Mouse (Mus musculus): ENCODE measurements around the gene Micu1. TPM values are rescaled to one million over a fixed set of nuclear protein-coding genes. Genes with fewer than 3 reads are reported as not detected.

Micu1 gene
- total RNA-seq, 2 experiments from 2014 or later: 121 to 128 TPM

DNA sequence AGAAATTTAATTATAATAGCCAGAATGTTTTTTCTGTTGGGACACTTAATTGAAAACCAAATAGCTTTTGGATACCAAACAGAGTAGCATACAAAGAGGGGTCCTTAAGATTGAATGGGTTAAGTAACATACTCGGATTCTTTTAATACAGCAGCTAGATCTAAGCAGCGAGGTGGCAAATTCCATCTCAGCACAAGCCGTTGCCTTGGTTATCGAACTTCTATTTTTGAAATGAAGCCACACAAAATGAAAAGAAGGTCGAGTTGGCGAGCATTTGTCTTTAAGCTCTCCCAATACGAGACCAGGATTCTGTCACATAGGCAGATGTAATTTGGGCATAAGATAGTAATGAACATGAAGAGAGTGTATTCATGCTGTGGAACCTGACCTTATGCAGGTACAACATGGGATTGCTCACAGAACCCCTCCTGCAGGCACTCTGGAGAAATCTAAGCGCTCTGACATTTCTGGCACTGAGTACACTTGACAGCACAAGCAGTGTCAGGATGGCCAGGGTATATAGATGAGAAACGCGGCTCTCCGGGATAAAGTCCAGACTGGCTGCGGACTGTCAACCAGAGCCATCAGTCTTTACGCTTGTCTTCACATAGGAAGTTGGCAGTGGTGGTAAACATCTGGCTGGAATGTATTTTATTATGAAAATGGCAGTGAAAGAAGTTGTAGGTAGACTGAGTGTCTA, 71.3 kb downstream of the Micu1 start:
- no peak for DNase-seq (ENCODE audit: low spot score in 2 of 2)

- DNase-seq (ENCODE audit: low spot score in 2 of 2): no peak
Measured at GRCm38 (mm10) chr10:59774141-59774534, 71.9 kb downstream of the Micu1 start.

DNA sequence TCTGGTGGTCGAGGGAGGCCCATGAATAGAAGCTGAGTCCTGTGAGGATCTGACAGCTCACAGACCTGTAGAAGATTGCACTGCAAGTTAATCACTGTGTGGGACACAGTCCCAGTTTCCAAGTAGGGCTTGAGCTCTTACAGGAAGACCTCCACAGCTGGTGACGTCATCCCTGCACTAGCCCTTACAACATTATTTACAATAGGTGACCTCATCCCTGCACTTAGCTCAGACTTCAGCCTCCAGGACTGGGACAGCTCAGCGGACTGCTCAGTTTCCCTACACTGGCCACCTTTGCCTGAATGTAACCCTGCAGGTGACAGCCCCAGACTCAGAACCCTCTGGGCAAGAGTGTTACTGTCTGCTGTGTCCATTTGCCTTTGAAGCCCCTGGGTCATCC, 75.0 kb downstream of the Micu1 start:
- no peak for DNase-seq (ENCODE audit: low spot score in 2 of 2)

GRCm38 (mm10) chr10:59778137-59778710, 75.9 kb downstream of the Micu1 start:
- DNase-seq (ENCODE audit: low spot score in 2 of 2): no peak

GRCm38 (mm10) chr10:59780698-59781097, 78.4 kb downstream of the Micu1 start:
- no peak for DNase-seq (ENCODE audit: low spot score in 2 of 2)

DNA sequence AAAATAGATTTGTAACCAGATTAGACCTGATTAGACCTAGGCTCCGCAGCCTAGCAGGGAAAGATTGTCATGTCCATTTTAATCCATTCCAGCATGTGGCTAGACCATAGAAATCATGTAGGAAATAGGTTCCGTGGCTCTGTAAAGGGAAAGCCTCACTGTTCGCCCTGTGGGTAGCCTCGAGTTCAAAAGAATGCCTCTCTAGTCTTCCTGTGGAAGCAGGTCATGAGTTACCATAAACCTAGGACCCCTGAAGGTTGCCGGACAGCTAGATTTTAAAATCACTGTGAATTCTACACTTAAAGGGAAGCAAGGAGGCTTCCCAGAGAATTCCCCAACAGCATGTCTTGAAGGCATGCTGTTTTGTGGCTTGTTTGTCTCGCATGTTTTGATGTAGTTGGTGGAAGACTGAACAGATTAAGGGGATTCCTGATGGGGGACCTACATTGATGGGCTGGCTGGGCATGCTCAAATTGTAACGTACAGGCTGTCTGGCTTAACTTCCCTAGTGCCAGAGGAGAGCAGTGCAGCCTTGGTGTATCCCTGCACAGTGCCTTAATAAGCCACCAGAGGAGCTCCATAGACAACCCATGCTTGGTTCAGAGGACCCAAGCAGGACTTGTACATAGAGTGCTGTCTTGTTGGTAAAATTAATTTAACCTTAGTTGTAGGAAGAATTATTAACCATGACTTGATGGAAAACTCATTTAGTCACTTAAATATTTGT, 79.1 kb downstream of the Micu1 start:
- DNase-seq (ENCODE audit: low spot score in 2 of 2): no peak

DNA sequence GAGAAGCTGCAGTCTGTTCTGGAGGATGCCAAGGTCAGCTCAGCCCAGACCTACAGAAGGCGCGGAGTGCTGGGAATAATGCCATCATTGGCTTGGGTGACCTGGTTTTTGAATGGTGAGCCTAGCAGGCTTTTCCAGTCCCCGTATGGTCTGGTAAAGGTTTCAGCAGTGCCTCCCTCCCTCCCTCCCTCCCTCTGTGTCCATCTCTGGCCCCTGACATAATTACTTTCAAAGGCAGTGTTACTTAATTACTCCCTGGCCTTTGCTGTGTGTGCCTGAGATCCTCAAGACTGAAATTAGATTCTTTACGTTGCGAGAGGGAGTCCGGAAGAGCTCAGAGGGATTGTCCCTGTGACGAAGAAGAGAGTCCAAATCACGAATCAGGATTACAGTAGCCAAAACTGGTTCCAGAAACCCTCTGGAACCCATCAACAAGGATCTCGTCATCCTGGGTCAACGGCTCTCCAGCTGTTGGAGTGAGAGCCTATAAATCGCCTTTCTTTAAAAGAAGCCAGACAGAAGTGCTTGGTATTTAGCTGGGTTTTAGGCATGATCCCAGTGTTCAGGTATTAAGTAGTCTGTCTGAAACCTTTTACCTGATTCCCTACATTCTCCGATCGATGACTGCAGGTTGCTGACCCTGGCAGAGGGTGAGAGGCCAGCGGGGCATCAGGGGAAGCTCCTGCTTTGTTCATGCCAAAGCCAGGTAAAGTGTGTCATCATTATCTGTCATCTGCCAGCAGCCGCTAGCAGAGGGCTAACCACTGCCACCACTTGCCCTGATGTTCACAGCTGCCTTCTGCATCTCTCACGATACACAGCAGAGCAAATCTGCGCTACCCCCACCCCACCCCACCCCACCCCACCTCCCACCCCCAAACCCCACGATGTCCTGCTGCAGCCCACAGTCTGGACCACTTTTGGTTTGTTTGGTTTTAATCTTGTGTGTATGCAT, 82.7 kb downstream of the Micu1 start:
- peak in 1 of 2 experiments; percentile 26 for DNase-seq (ENCODE audit: low spot score in 2 of 2)

- DNase-seq (ENCODE audit: low spot score in 2 of 2): peak in 1 of 2 experiments; percentile 20
Measured at GRCm38 (mm10) chr10:59786289-59786688, 84.0 kb downstream of the Micu1 start.

- no peak for DNase-seq (ENCODE audit: low spot score in 2 of 2)
Measured at GRCm38 (mm10) chr10:59787140-59787800, 85.0 kb downstream of the Micu1 start.

- no peak for DNase-seq (ENCODE audit: low spot score in 2 of 2)
Measured at GRCm38 (mm10) chr10:59787870-59788269, 85.6 kb downstream of the Micu1 start.

- no peak for DNase-seq (ENCODE audit: low spot score in 2 of 2)
Measured at GRCm38 (mm10) chr10:59790291-59790929, 88.1 kb downstream of the Micu1 start.

DNA sequence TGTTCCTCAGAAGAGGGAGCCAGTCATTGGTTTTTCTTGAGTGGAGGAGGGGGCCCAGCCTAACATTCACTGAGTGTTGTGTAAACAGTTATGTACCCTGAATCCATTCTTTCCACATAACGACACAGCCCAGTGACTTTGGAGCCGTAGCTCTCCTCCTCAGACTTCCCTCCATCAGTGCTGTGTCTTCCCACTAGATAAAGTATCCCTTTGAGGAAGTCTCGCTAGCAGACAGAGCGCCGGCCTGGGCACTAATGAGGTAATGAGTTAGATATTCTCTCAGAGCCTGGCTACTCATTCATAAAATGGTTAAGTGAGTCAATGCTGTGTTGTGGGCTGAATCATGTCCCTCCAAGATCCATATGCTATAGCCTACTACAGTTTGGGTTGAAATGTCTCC, 89.6 kb downstream of the Micu1 start:
- no peak for DNase-seq (ENCODE audit: low spot score in 2 of 2)

GRCm38 (mm10) chr10:59792575-59793176, 90.4 kb downstream of the Micu1 start:
- no peak for DNase-seq (ENCODE audit: low spot score in 2 of 2)

DNA sequence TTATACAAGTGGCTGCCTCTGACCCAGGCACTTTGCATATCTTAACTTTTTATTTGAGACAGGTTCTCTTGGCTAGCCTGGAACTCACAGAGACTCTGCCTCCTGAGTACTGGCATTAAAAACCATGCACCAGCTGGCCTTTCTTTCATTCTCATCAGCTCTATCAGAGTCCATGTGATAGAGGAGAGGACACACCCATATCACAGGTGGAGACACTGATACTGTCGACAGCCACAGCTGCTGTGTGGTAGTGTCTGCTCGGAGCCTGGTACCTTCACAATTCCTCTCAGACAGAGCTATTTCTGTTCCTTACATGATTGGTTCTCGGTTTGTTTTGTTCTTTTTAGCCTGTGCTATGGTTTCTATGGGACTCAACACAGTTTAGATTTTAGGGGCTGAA, 91.2 kb downstream of the Micu1 start:
- no peak for DNase-seq (ENCODE audit: low spot score in 2 of 2)

DNA sequence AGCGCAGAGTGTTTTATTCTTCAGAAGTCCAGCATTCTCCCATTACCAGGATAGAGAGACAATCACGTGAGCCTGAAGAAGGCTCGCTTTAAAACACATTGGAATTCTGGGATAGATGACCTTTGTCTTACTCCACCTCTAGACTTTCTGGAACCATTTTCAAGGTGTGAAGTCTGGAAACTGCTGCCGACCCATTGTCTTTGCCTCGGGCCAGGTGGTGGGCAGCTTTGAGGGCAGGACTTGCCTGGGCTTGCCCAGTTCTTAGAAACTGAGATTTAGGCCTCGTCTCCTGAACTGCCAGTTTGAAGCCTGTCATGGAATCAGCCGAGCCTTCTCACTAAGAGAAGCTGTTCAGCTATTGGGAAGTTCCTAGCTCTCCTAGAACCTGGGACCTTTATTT, 92.8 kb downstream of the Micu1 start:
- no peak for DNase-seq (ENCODE audit: low spot score in 2 of 2)

DNA sequence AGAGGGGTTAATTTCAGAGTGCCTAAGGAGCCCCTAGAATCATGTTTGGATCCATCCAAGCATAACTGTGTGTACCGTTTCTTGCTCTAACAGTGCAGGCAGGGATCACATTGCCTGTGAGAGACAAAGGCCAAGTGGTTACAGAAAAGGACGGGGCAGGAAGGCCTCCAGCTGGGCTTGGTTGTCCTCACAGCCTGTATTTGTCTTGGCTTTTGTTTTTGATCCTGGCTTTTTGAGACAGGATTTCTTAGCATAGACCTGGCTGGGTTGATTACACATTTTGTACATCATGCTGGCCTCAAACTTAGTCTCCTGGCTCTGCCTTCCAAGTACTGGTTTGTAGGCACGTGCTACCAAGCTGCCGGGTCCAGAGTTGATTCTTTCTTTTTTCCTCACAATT, 93.6 kb downstream of the Micu1 start:
- DNase-seq (ENCODE audit: low spot score in 2 of 2): no peak

DNA sequence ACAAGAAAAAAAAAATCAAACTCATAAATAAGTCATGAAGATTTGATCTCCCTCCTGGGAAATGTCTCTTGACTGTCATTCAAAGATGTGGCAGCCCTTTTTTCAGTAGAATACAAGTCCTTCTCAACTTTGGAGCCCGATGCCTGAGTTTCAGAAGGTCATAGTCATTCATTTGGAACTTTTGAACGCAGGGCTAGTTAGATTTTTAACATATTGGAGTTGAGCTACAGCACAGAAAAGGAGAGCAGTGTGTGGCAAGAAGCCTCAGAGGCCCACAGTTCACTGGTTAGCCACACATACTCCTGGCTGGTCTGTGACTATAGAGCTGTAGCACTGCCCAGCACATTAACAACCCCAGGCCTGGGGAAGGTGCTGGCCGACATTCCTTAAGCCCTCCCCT, 96.1 kb downstream of the Micu1 start:
- DNase-seq (ENCODE audit: low spot score in 2 of 2): no peak

DNA sequence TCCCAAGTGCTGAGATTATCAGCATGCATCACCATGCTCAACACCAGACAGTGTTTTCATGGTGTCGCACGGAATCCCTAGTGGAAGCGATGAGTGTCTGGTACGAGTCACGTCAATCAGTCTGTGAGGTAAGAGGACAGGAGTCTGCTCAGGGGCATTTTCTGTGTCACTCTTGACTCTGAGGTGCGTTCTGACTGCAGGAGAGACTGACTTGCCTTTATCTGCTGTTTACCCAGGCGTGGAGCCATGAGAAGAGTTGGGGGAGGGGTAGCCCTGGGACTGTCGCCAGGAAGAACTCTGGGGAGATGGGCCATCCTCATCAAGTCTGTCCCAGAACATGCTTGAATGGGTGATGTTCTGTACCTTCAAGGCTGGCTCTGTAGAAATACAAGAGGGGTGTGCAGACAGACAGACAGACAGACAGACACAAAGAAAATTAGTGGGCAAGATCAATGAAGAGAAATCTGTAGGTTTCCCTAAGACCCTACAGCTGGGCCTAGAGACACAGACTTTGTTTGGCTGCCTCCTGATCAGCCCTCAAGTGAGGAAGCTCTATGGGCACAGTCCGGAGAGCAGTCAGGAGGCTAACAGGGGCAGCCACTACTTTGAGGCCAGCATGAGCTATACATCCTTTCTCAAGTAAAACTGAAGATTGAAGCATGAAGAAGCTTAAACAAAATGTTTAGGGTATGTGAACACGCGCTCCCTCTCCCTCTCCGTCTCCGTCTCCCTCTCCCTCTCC, 97.2 kb downstream of the Micu1 start:
- DNase-seq (ENCODE audit: low spot score in 2 of 2): no peak

- DNase-seq (ENCODE audit: low spot score in 2 of 2): no peak
Measured at GRCm38 (mm10) chr10:59800159-59800558, 97.9 kb downstream of the Micu1 start.

Measured in gastrocnemius, postnatal 4 days (tissue).